Mouse (Mus musculus): Measurements from ENCODE around the gene Zfhx3. TPM values are rescaled to one million over a fixed set of nuclear protein-coding genes. Genes with fewer than 3 reads are reported as not detected.
A peak's percentile ranks its signal among the peaks of the same experiment; 100 is the strongest.

Gene Zfhx3
- polyA plus RNA-seq, 1 experiment from 2014 or later = 68.4 TPM

DNA sequence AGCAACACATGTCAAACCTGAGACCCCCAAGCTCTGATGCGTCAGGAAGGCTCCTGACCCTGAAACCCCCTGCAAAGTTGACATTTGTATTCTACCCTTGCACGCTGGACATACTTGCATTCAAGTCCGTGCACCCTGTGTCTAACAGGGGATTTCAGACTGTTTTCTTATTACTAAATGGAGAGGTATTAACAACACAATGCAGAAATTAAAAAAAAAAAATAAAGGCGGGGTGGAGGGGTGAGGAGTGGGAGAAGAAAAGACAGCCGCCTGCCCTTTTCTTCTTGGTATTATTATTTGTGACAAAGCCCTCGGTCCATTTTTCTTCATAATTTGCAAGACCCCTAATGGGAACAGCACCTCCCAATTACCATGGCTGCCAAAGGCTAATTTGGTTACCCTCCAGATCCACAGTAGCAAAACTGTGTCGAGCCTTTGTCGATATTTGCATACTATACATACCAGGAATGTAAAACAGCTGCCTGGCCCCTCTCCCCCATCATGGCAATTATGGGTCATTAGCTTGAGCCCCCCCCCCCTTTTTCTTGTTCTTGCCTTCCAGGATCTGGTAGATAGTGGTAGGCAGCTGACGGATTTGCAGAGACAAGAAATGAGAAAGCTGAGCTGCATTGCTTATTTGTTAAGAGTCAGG lies 358.6 kb downstream of the Zfhx3 start:
- ATAC-seq (ENCODE audit: low FRiP score, low TSS enrichment) = peak; percentile 48; the same call in 1 of the 2 replicates
- Histone ChIP-seq H3K36me3 (ENCODE audit: control insufficient read depth, insufficient read depth, low read length) (no peaks in the 10 kb centered on the region), H3K9me3 (ENCODE audit: control insufficient read depth, low read length) (no peaks in the 10 kb centered on the region), H3K27ac (replicated peaks; ENCODE audit: low read depth, low read length) (0 out of 2 replicates have a peak overlapping the region, but pooled peaks have one; percentile 33), H3K9ac (replicated peaks; ENCODE audit: low read length) (no peak overlapping the region), H3K27me3 (ENCODE audit: control insufficient read depth, insufficient read depth, low read length) (no peaks in the 10 kb centered on the region), H3K4me2 (ENCODE audit: low read length) (no peak overlapping the region), H3K4me3 (replicated peaks; ENCODE audit: low read depth, low read length) (no peak overlapping the region), H3K4me1 (ENCODE audit: control insufficient read depth, insufficient read depth, low read length) (peaks cover 6% of the 10 kb centered on the region; the same call in 1 of the 2 replicates)
- 18% methylated on average over 9 of the region's 9 CpGs for WGBS
- DNase-seq = peak; percentile 66

GRCm38 (mm10) chr8:108301654-108302053 lies 359.2 kb downstream of the Zfhx3 start:
- Histone ChIP-seq H3K36me3 (ENCODE audit: control insufficient read depth, insufficient read depth, low read length) (no peaks in the 10 kb centered on the region), H3K27me3 (ENCODE audit: control insufficient read depth, insufficient read depth, low read length) (no peaks in the 10 kb centered on the region), H3K9ac (replicated peaks; ENCODE audit: low read length) (no peak overlapping the region), H3K27ac (replicated peaks; ENCODE audit: low read depth, low read length) (0 out of 2 replicates have a peak overlapping the region, but pooled peaks have one; percentile 33), H3K9me3 (ENCODE audit: control insufficient read depth, low read length) (no peaks in the 10 kb centered on the region), H3K4me2 (ENCODE audit: low read length) (no peak overlapping the region), H3K4me3 (replicated peaks; ENCODE audit: low read depth, low read length) (no peak overlapping the region), H3K4me1 (ENCODE audit: control insufficient read depth, insufficient read depth, low read length) (peaks cover 6% of the 10 kb centered on the region; the same call in 1 of the 2 replicates)
- ATAC-seq (ENCODE audit: low FRiP score, low TSS enrichment) (no peak; the same call in 1 of the 2 replicates), DNase-seq (no peak)
- 69% methylated on average over 12 of the region's 12 CpGs for WGBS

GRCm38 (mm10) chr8:108305368-108305767 lies 362.9 kb downstream of the Zfhx3 start:
- WGBS = 80% methylated on average over 3 of the region's 3 CpGs
- Histone ChIP-seq H3K4me1 (ENCODE audit: control insufficient read depth, insufficient read depth, low read length) (peaks cover 6% of the 10 kb centered on the region; the same call in 1 of the 2 replicates), H3K27ac (replicated peaks; ENCODE audit: low read depth, low read length) (no peak overlapping the region), H3K9ac (replicated peaks; ENCODE audit: low read length) (no peak overlapping the region), H3K27me3 (ENCODE audit: control insufficient read depth, insufficient read depth, low read length) (no peaks in the 10 kb centered on the region), H3K4me3 (replicated peaks; ENCODE audit: low read depth, low read length) (no peak overlapping the region), H3K9me3 (ENCODE audit: control insufficient read depth, low read length) (no peaks in the 10 kb centered on the region), H3K36me3 (ENCODE audit: control insufficient read depth, insufficient read depth, low read length) (no peaks in the 10 kb centered on the region), H3K4me2 (ENCODE audit: low read length) (no peak overlapping the region)
- ATAC-seq (ENCODE audit: low FRiP score, low TSS enrichment) (no peak), DNase-seq (no peak)

- no peaks in the 10 kb centered on the region for H3K36me3 ChIP-seq (ENCODE audit: control insufficient read depth, insufficient read depth, low read length)
- peaks cover 6% of the 10 kb centered on the region; the same call in 1 of the 2 replicates for H3K4me1 ChIP-seq (ENCODE audit: control insufficient read depth, insufficient read depth, low read length)
- H3K27me3 ChIP-seq (ENCODE audit: control insufficient read depth, insufficient read depth, low read length) = no peaks in the 10 kb centered on the region
- no peaks in the 10 kb centered on the region for H3K9me3 ChIP-seq (ENCODE audit: control insufficient read depth, low read length)
- no peak overlapping the region for H3K4me3 ChIP-seq (replicated peaks; ENCODE audit: low read depth, low read length)
- ATAC-seq (ENCODE audit: low FRiP score, low TSS enrichment) = no peak
- H3K9ac ChIP-seq (replicated peaks; ENCODE audit: low read length) = no peak overlapping the region
- no peak overlapping the region for H3K27ac ChIP-seq (replicated peaks; ENCODE audit: low read depth, low read length)
- H3K4me2 ChIP-seq (ENCODE audit: low read length) = no peak overlapping the region
- WGBS = 90% methylated on average over 14 of the region's 14 CpGs
- no peak for DNase-seq
Measured at GRCm38 (mm10) chr8:108309525-108310246, 367.2 kb downstream of the Zfhx3 start.

DNA sequence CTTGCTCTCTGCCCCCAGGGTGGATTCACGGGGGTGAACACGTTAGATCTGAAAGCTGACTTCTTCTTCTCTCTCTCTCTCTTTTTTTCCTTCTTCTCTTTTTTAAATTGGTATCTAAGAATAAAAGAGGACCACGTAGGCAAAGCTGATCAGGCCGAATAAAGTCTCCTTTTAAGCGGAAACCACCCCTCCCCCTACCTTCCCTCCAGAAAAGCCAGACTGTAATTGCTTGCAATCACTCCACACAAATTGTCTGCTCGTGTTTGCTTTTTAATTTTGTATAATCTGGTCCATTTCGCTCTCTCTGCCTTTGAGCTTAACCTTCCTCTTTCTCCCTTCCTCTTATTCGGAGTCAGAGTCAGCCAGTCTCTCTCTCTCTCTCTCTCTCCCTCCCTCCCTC lies 372.6 kb downstream of the Zfhx3 start:
- H3K27ac ChIP-seq (replicated peaks; ENCODE audit: low read depth, low read length) = peak overlapping the region; percentile 43; the same call in 1 of the 2 replicates
- ATAC-seq (ENCODE audit: low FRiP score, low TSS enrichment) (no peak), DNase-seq (peak; percentile 69)
- 21% methylated on average over 8 of the region's 8 CpGs for WGBS
- H3K4me3 ChIP-seq (replicated peaks; ENCODE audit: low read depth, low read length) = no peak overlapping the region
- no peaks in the 10 kb centered on the region for H3K27me3 ChIP-seq (ENCODE audit: control insufficient read depth, insufficient read depth, low read length)
- H3K4me1 ChIP-seq (ENCODE audit: control insufficient read depth, insufficient read depth, low read length) = peaks cover 10% of the 10 kb centered on the region; the same call in 1 of the 2 replicates
- no peaks in the 10 kb centered on the region for H3K9me3 ChIP-seq (ENCODE audit: control insufficient read depth, low read length)
- no peak overlapping the region for H3K4me2 ChIP-seq (ENCODE audit: low read length)
- H3K36me3 ChIP-seq (ENCODE audit: control insufficient read depth, insufficient read depth, low read length) = no peaks in the 10 kb centered on the region
- H3K9ac ChIP-seq (replicated peaks; ENCODE audit: low read length) = no peak overlapping the region

- H3K27me3 ChIP-seq (ENCODE audit: control insufficient read depth, insufficient read depth, low read length) = no peaks in the 10 kb centered on the region
- no peak overlapping the region for H3K27ac ChIP-seq (replicated peaks; ENCODE audit: low read depth, low read length)
- H3K4me1 ChIP-seq (ENCODE audit: control insufficient read depth, insufficient read depth, low read length) = peaks cover 10% of the 10 kb centered on the region; the same call in 1 of the 2 replicates
- H3K4me2 ChIP-seq (ENCODE audit: low read length) = no peak overlapping the region
- WGBS = 78% methylated on average over 4 of the region's 4 CpGs
- DNase-seq (no peak), ATAC-seq (ENCODE audit: low FRiP score, low TSS enrichment) (no peak)
- H3K9me3 ChIP-seq (ENCODE audit: control insufficient read depth, low read length) = no peaks in the 10 kb centered on the region
- no peak overlapping the region for H3K9ac ChIP-seq (replicated peaks; ENCODE audit: low read length)
- H3K4me3 ChIP-seq (replicated peaks; ENCODE audit: low read depth, low read length) = no peak overlapping the region
- no peaks in the 10 kb centered on the region for H3K36me3 ChIP-seq (ENCODE audit: control insufficient read depth, insufficient read depth, low read length)
Measured at GRCm38 (mm10) chr8:108317532-108318093, 375.2 kb downstream of the Zfhx3 start.

DNA sequence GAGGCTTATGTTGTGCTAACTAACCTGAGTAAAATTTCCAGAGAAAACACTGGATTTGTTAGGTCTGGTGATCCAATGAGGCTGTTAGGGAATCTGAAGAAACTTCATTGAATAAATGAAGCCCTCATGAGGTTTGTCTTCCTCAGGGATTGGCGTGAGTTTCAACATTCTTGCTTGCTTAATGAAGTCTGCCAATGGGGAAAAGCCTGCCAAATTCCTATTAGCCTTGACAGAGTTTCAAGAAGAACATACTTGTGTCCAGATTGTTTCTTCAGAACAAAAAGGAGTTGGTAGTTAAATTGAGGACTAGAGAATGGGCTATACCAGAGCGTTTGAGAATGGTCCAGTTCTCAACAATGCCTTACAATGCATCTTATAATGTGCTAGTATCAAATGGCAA lies 385.3 kb downstream of the Zfhx3 start:
- Histone ChIP-seq H3K9me3 (ENCODE audit: control insufficient read depth, low read length) (no peaks in the 10 kb centered on the region), H3K9ac (replicated peaks; ENCODE audit: low read length) (no peak overlapping the region), H3K4me1 (ENCODE audit: control insufficient read depth, insufficient read depth, low read length) (no peaks in the 10 kb centered on the region), H3K27ac (replicated peaks; ENCODE audit: low read depth, low read length) (no peak overlapping the region), H3K27me3 (ENCODE audit: control insufficient read depth, insufficient read depth, low read length) (no peaks in the 10 kb centered on the region), H3K4me2 (ENCODE audit: low read length) (no peak overlapping the region), H3K36me3 (ENCODE audit: control insufficient read depth, insufficient read depth, low read length) (no peaks in the 10 kb centered on the region), H3K4me3 (replicated peaks; ENCODE audit: low read depth, low read length) (no peak overlapping the region)
- DNase-seq (no peak), ATAC-seq (ENCODE audit: low FRiP score, low TSS enrichment) (no peak)
- WGBS = 89% methylated on average over 2 of the region's 2 CpGs

DNA sequence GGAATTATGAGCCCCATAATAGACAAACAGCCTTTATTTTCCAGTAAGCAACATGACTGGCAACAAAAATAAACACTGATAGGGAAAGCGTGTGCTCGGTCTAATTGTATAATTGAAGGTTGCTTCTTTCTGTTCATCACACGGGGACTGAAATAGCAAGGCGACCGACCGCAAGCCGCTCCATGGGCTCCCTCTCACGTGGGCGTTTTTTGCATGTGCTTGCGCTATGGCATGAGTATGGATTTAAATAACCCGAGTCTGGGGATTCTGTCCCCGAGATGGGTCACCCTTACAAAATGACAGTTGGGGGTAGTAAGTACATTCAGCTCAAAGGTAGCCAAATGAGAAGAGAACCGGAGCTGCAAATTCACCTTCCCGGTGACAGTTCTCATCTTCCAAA lies 405.9 kb downstream of the Zfhx3 start:
- Histone ChIP-seq H3K27me3 (ENCODE audit: control insufficient read depth, insufficient read depth, low read length) (no peaks in the 10 kb centered on the region), H3K4me1 (ENCODE audit: control insufficient read depth, insufficient read depth, low read length) (no peaks in the 10 kb centered on the region), H3K4me2 (ENCODE audit: low read length) (no peak overlapping the region), H3K36me3 (ENCODE audit: control insufficient read depth, insufficient read depth, low read length) (no peaks in the 10 kb centered on the region), H3K9ac (replicated peaks; ENCODE audit: low read length) (no peak overlapping the region), H3K4me3 (replicated peaks; ENCODE audit: low read depth, low read length) (no peak overlapping the region), H3K9me3 (ENCODE audit: control insufficient read depth, low read length) (peaks cover 6% of the 10 kb centered on the region; the same call in 1 of the 2 replicates), H3K27ac (replicated peaks; ENCODE audit: low read depth, low read length) (no peak overlapping the region)
- WGBS = 87% methylated on average over 14 of the region's 14 CpGs
- ATAC-seq (ENCODE audit: low FRiP score, low TSS enrichment) (no peak), DNase-seq (no peak)
